Mouse (Mus musculus) kidney, postnatal 10 days (tissue): Measurements from ENCODE around the gene Rapgef1.
"Not testable (repeated sequence)": the region's sequence is repeated elsewhere in the genome, so short reads cannot be mapped to it uniquely, and the experiment has no call there.

Source experiments
- DNase-seq: peaks from one replicate; pipeline ENCODE4 v3.0.0; 2021; ENCODE audit warnings: mixed read lengths

Rapgef1 gene

DNA sequence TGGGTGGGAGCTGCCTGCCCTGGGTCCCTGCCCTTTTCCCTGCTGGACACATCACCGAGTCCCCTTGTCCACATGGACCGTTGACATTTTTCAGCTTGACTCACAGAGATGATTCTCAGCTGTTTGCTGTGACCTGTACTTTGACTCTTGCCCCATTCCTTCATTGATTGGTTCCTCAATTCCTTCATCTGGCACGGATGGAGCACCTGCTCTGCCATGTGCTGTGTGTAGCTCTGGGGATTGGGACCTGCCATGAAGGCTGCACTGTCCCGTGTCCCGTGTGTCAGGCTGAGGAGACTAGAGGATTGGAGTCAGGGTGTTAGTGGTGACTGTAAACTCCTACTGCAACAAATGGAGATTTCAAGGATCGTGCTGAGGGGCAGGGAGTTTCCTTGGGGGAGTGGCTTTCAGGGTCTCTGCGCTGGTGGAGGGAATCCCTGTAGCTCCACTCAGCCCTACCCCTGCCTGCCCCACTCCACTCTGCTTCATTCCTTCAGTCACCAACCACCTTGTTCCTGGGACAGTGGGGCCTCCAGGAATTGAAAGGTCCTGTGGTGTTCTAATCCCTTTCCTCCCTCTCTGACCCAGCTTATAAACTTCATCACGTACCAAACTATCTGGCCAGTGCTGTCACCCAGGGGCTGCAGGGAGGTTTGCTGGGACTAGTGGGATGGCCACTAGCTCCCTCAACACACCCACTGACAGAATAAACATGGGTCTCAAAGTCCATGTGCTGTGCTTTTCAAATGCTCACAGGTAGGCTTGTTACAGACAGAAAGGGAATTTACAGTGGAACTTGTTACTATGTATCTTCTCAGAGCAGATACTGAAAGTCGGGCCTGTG lies 3.9 kb downstream of the Rapgef1 start:
- no peak for DNase-seq

GRCm38 (mm10) chr2:29624091-29624608 lies 4.6 kb downstream of the Rapgef1 start:
- DNase-seq: no peak

DNA sequence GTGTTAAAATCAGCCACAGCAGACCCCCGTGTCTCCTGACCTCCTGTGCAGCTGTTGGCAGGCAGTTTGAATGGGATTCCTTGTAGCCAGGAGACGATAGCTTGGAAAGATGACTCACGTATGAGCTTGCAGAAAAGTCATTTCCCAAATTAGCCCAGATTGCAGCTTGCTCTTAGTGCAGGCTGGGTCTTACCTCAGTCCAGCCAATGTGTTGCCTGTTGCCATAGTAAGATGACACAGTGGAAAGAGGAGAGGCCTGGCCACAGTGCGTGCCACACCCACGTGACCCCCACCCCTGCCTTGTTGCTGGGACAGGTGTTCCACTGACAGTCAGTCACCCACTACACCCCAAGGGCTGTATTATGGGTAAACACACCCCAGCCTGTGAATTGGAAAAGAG lies 5.2 kb downstream of the Rapgef1 start:
- DNase-seq: no peak

GRCm38 (mm10) chr2:29625573-29626200 lies 6.2 kb downstream of the Rapgef1 start:
- no peak for DNase-seq

DNA sequence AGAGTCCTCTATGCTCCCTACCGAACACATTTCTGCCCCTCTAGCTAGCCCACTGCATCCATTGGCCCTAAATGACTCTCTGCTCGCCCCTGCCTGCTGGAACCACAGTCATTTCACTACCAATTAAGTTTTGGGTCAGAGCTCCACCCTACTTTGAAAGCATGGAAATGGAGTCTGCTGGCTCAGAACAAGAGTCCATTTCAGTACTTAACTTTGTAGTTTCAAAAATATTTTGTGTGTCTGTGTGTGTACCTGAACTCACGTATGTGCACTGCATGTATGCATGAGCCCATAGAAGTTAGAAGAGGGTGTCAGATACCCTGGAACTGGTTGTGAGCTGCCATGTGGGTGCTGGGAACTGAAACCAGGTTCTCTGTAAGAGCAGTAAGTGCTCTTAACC lies 7.8 kb downstream of the Rapgef1 start:
- no peak for DNase-seq

- DNase-seq: no peak
Measured at GRCm38 (mm10) chr2:29628186-29628585, 8.7 kb downstream of the Rapgef1 start.

DNA sequence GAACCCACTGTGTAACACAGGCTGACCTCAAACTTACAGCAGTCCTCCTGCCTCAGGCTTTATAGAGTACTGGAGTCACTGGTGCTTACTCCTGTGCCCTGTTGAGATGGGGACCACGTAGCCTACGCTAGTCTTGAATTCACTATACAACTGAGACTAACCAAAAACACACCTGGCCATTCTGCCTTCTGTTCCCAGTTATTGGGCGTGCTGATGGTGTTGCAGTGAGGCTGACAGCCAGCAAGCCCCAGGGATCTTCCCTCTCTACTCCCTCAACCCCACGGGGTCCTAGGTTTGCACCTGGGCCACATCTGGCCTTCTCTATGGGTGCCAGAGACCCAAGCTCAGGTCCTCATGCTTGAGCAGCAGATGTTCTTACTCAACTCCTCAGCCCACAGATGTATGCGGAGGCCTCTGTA lies 9.3 kb downstream of the Rapgef1 start:
- DNase-seq: no peak

DNA sequence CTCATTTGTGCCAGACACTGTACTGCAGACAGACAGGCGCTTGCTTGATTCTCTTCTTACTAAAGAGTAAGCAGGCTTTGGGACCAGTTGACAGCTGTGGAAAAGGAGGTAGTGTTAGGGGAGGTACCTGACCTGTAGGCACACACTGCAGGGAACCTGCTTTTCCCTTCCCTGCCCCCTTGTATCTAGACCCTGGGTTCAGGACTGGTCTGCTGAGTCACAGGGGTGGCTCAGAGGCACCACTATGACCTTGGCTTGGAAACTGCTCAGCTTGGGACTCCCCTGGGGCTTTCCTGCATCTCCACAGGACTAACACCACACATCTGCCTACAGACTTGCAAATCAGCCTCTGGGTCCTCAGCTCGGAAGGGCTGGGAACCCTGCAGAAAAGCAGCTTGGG lies 9.8 kb downstream of the Rapgef1 start:
- DNase-seq: no peak

DNA sequence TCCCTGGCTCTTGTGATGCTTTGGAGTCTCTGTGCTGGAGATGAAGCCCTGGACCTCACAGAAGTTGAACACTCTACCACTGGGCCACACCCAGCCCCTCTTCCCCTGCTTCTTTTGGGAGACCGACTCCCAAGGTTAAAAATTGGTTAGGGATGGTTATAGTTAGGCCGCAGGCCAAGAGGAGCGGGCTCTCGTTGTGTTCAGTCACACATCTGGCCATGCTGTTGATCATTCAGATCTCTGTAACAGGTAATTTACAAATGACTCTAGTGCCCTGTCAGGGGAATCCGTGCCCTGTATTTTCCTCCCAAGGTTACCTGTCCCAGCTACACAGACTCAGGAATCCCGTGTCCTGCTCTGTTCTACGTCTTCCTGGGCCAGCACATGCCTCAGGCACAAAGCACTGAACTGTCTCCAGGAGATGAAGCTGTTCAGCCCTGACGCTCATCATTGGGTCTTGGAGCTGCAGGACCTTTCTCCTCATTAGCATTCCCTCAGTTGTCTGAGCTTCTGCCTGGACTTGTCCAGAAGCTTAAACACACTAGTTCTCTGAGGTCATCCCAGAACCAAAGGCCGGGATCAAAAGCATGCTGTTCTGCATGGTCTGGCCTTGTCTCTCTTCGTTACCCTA lies 10.7 kb downstream of the Rapgef1 start:
- DNase-seq: no peak

GRCm38 (mm10) chr2:29631020-29631419 lies 11.5 kb downstream of the Rapgef1 start:
- DNase-seq: no peak

DNA sequence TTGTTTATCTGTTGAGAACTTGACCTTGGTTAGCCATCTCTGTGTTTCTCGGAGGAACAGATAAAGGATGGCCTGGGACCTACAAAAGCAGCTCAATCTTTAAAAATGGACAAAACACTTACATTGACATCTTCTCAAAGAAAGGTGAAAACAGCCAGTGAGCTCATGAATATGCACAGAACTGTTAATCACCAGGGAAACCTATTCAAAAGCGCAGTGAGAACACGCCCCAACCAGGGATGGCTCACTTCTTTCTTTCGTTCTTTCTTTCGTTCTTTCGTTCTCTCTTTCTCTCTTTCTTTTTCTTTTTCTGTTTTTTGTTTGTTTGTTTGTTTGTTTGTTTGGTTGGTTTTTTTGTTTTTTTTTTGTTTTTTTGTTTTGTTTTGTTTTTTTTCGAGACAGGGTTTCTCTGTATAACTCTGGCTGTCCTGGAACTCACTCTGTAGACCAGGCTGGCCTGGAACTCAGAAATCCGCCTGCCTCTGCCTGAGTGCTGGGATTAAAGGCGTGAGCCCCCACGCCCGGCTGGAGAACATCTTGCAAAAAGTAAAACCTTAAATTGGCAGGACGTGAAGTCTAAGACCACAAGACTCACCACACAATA lies 12.1 kb downstream of the Rapgef1 start:
- DNase-seq: not testable (repeated sequence)

GRCm38 (mm10) chr2:29632168-29632662 lies 12.7 kb downstream of the Rapgef1 start:
- no peak for DNase-seq

- peak; percentile 96 for DNase-seq
Measured at GRCm38 (mm10) chr2:29633101-29633554, 13.6 kb downstream of the Rapgef1 start.

GRCm38 (mm10) chr2:29633782-29634181 lies 14.3 kb downstream of the Rapgef1 start:
- no peak for DNase-seq

DNA sequence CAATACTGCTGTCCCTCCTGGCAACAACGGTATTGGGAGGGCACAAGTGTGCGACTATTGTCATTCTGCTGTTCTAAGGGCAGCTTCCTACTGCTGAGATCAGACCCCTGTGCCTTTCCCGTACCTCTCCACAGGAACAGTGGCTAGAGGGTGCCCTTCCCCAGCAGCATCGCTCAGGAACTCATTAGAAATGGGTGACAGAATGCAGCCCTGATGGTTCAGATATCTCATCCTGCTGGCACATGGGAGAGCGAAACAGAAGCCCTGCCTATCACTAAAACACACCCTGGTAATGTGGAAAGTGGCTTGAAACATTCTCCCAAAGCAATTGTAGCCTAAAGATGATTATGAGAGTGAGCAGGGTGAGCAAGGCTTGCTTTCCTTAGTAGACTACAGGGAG lies 15.0 kb downstream of the Rapgef1 start:
- no peak for DNase-seq

- no peak for DNase-seq
Measured at GRCm38 (mm10) chr2:29635966-29636507, 16.5 kb downstream of the Rapgef1 start.

DNA sequence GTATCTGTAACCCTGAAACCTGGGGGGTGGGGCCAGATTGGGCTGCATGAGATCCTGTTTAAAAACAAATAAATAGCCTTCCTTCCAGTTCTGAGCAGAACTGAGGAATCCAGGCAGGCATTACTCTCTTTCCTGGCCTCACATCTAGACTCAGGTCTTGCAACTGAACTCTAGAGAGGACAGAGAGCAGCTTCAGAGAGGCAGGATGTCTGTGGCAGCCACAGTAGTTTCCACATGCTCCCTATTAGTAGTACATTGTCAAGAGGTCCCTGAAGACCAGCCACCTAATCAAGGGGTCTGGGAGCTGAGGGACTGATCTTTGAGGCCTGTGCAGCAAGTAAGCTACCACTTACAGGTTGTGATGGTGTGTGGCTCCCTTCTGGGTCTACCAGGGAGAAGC lies 18.0 kb downstream of the Rapgef1 start:
- DNase-seq: no peak

- DNase-seq: peak; percentile 46
Measured at GRCm38 (mm10) chr2:29639377-29639776, 19.9 kb downstream of the Rapgef1 start.

DNA sequence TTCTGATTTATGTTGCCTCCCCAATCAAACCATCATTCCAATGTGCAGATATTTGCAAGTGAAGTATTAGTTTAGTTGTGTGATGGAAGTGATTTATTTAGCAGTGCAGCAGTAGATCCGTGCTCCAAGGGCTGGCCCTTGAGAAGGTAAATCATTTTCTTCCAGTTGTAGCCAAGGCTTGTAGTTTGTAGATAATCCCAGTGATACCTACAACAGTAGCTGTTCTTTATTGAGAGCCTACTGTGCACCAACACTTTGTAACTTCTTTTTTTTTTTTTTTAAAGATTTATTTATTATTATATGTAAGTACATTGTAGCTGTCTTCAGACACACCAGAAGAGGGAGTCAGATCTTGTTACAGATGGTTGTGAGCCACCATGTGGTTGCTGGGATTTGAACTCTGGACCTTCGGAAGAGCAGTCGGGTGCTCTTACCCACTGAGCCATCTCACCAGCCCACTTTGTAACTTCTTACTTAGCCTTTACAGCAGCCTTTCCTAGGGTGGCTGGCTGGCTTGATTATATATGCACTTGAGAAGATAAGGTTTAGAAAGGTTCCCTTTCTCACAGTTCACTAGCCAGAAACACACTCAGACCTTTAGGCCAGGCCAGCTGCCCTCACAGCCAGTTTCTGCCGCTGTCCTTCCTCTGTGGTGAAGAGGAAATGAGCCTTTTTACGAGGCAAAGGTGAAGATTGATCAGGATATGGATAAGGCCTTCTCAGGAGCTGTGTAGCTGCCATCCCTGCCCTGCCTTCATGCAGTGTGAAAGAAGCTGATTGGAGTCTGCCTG lies 20.6 kb downstream of the Rapgef1 start:
- no peak for DNase-seq

DNA sequence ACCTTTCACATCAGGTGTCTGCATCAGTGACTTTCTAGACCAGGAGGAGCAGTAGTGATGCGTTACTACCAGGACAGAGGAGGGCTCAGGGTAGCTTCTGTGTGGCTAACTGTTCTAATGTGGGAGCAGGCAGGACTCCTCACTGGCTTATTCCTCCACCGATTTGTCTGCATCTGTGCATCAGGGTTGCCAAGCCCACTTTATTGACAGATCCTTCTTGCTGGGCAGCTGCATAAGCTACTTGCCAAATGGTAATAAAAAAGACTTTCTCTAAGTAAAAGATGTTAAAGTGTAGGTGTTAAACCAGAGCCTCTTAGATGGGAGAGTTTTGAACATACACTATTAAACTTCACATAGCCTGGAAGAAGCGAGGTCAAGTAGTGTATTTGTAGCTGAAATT lies 22.2 kb downstream of the Rapgef1 start:
- no peak for DNase-seq

DNA sequence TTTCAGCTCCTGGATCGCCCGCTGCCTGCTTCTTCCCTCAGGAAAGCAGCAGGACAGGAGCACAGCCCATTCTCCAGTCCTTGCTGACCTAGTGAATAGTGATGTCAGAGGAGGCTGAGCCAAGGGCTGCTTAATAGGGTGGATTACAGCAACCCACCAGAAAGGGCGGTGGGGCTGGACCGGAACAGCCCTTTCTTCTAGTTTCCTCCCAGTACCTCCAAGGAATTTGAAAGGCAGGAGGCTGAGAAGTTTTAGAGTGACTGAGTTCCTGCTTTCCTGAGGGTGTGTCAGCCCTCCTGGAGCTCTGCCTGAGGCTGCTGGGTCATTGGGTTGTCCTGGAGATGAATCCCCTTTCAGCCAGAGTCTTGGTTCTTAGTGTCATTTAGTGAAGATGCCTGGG lies 23.9 kb downstream of the Rapgef1 start:
- peak; percentile 62 for DNase-seq
